Mouse (Mus musculus) lung, postnatal 0 days (tissue): ENCODE data around the gene Tcap. TPM values are rescaled to one million over a fixed set of nuclear protein-coding genes. Genes with fewer than 3 reads are reported as not detected.
A peak's percentile ranks its signal among the peaks of the same experiment; 100 is the strongest.

Source experiments
- ATAC-seq: fragments of 200-750 bp; cut with Nextera tagmentation; 2 replicates; pipeline ENCODE4 v1.8.0; 2017; ENCODE audit warnings: moderate library complexity
- DNase-seq: peaks from one replicate; pipeline ENCODE4 v3.0.0-alpha.2; 2016; ENCODE audit warnings: low spot score
- H3K27ac ChIP-seq: fragments of 300-500 bp; sonication (generic); 2 replicates; pipeline ENCODE4 v1.5.1; 2014; ENCODE audit warnings: antibody characterized with exemption, mild to moderate bottlenecking, low read length, mixed read lengths
- H3K27me3 ChIP-seq: fragments of 300-500 bp; sonication (generic); replicated peaks from 2 replicates; pipeline ENCODE4 v1.6.1; 2014; ENCODE audit warnings: low read length, mixed read lengths; ENCODE audit not compliant: insufficient read depth
- H3K36me3 ChIP-seq: fragments of 300-500 bp; sonication (generic); 2 replicates; pipeline ENCODE4 v1.6.1; 2014; ENCODE audit warnings: low read length, mixed read lengths; ENCODE audit not compliant: insufficient read depth
- H3K4me1 ChIP-seq: fragments of 300-500 bp; sonication (generic); 2 replicates; pipeline ENCODE4 v1.6.1; 2014; ENCODE audit warnings: antibody characterized with exemption, low read depth, low read length, mixed read lengths; ENCODE audit not compliant: insufficient read depth
- H3K4me2 ChIP-seq: fragments of 300-500 bp; sonication (generic); replicated peaks from 2 replicates; pipeline ENCODE4 v1.6.1; 2014; ENCODE audit warnings: low read depth, mild to moderate bottlenecking, low read length, moderate library complexity, mixed read lengths
- H3K4me3 ChIP-seq: fragments of 300-500 bp; sonication (generic); 2 replicates; pipeline ENCODE4 v1.5.1; 2014; ENCODE audit warnings: low read depth, low read length
- H3K9ac ChIP-seq: fragments of 300-500 bp; sonication (generic); replicated peaks from 2 replicates; pipeline ENCODE4 v1.6.1; 2014; ENCODE audit warnings: low read depth, mild to moderate bottlenecking
- H3K9me3 ChIP-seq: fragments of 300-500 bp; sonication (generic); 2 replicates; pipeline ENCODE4 v1.6.1; 2016; ENCODE audit warnings: low read length, mixed read lengths
- CTCF ChIP-seq: IDR thresholded peaks from 2 replicates; pipeline ENCODE4 v1.5.1; 2016; ENCODE audit warnings: antibody characterized with exemption, mild to moderate bottlenecking
- EP300 ChIP-seq: IDR thresholded peaks from 2 replicates; pipeline ENCODE4 v1.6.1; 2016; ENCODE audit warnings: antibody characterized with exemption, mild to moderate bottlenecking, control low read depth
- WGBS: fragments of 180-500 bp; shearing (Covaris S2); extraction: QIAGEN DNeasy Blood & Tissue Kit; methylation state at CpG from one replicate; pipeline ENCODE4 v1.1.7; 2014; 5-methylcytosine and 5-hydroxymethylcytosine counted together
- polyA plus RNA-seq: library from polyadenylated mRNA; unstranded; fragments of >200 nt; fragmentation: Nextera tagmentation; extraction: Ambion mirVana; gene quantifications from 2 replicates; pipeline ENCODE4 v1.2.1, GENCODE M21; 2015

The Tcap gene
- polyA plus RNA-seq, 1 experiment from 2014 or later: 5.8 TPM

DNA sequence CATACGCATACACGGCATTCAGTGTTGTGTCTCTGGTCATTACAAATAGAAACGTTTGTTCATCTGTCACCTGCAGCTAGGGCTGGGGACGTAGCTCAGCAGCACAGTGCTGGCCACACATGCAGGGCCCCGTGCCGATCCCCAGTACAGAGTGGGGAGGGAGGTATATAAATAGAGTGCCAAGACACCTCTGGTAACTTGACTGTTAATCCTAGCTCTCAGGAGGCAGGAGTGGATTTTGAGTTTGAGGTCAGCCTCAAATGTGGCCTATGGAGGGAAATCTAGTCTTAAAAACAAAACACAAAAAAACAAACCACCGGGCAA, 15.8 kb upstream of the Tcap start:
- 69% methylated on average over 7 of the region's 7 CpGs for WGBS
- Histone ChIP-seq H3K9ac (no peak overlapping the region), H3K9me3 (no peaks in the 10 kb centered on the region), H3K4me1 (peaks cover 6% of the 10 kb centered on the region; the same call in 1 of the 2 replicates), H3K36me3 (no peaks in the 10 kb centered on the region), H3K27ac (no peak overlapping the region), H3K4me3 (no peak overlapping the region), H3K4me2 (no peak overlapping the region), H3K27me3 (no peaks in the 10 kb centered on the region)
- TF ChIP-seq CTCF (no peak), EP300 (no peak)
- DNase-seq (no peak), ATAC-seq (no peak)

DNA sequence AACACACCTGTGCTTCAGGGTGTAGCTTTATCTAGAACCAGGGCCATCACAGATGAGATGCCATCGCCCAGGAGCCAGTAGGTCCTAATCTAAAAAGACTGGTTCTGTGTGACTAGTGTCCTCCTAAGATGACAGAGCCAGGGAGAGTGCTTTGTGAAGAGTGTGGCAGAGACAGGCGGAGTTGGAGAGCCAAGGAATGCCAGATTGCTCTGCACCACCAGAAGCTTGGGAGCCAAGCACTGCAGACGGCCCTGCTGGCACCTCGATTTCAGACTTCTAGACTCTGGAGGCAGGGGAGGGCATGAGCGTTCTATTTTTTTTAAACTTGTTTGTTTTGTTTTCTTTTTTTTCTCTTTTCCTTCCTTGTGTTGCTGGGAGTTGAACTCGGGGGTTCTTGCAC, 14.3 kb upstream of the Tcap start:
- no peak overlapping the region for H3K4me2 ChIP-seq
- no peak for TF ChIP-seq CTCF
- no peak for TF ChIP-seq EP300
- no peaks in the 10 kb centered on the region for H3K36me3 ChIP-seq
- ATAC-seq (no peak), DNase-seq (no peak)
- H3K9ac ChIP-seq: no peak overlapping the region
- 63% methylated on average over 6 of the region's 6 CpGs for WGBS
- H3K27ac ChIP-seq: no peak overlapping the region
- no peaks in the 10 kb centered on the region for H3K27me3 ChIP-seq
- H3K4me1 ChIP-seq: 0 out of 2 replicates have a peak, but pooled peaks cover 2% of the 10 kb centered on the region
- no peaks in the 10 kb centered on the region for H3K9me3 ChIP-seq
- no peak overlapping the region for H3K4me3 ChIP-seq

DNA sequence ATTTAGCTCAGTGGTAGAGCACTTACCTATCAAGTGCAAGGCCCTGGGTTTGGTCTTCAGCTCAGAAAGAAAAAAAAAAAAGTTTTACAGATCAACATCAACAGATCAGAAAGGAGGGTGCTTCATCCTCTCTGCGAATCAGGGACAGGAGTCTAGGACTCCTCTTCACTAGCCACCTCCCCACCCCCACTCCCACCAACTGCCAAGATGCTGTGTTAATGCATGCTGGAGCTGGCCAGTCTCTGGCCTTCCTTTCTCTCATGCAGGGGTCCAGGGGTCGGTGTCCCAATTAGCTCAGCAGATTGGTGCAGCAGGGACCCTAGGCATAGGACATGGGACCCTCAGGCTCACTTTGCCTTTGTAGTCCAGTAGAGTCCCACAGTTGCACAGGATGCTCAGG, 13.0 kb upstream of the Tcap start:
- Histone ChIP-seq H3K9me3 (no peaks in the 10 kb centered on the region), H3K4me2 (no peak overlapping the region), H3K27me3 (no peaks in the 10 kb centered on the region), H3K4me1 (0 out of 2 replicates have a peak, but pooled peaks cover 2% of the 10 kb centered on the region), H3K4me3 (no peak overlapping the region), H3K36me3 (peaks cover 8% of the 10 kb centered on the region), H3K27ac (no peak overlapping the region), H3K9ac (no peak overlapping the region)
- TF ChIP-seq CTCF (no peak), EP300 (no peak)
- ATAC-seq: no peak
- no peak for DNase-seq
- 91% methylated on average over 2 of the region's 2 CpGs for WGBS

DNA sequence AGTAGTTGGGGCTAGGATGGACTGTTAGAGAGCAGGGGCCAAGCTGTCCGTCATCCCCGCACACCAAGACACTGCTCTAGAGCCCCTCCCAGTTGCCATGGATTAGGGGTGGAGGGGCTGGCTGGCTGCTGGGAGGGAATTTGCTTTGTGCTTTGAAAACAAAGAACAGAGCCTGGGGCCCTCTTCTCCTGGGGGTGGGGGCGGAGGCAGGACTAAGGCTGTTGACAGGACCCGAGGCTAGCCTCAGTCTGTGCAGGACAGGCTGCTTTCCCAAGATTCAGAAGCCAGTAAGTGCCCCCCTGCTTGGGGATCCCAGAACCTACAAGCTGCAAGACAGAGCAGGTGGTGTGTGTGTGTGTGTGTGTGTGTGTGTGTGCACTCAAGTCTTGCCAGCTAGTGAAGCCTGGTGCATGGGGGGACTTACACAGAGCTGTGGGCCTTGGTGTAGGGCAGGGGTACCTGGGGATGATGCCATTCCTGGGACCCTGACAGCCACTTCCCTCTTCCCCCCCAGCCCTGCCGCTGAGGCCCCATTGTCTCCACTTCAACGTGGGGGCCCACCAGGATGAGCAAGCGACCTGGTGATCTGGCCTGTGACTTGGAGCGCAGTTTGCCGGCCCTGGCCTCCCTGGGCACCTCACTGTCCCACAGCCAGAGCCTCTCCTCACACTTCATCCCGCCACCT, 11.9 kb upstream of the Tcap start:
- Histone ChIP-seq H3K4me1 (0 out of 2 replicates have a peak, but pooled peaks cover 2% of the 10 kb centered on the region), H3K9ac (no peak overlapping the region), H3K9me3 (no peaks in the 10 kb centered on the region), H3K27me3 (no peaks in the 10 kb centered on the region), H3K27ac (no peak overlapping the region), H3K4me3 (no peak overlapping the region), H3K36me3 (peaks cover 19% of the 10 kb centered on the region), H3K4me2 (no peak overlapping the region)
- WGBS: 68% methylated on average over 8 of the region's 10 CpGs
- ATAC-seq (no peak; the same call in 1 of the 2 replicates), DNase-seq (no peak)
- no peak for TF ChIP-seq EP300
- no peak for TF ChIP-seq CTCF

DNA sequence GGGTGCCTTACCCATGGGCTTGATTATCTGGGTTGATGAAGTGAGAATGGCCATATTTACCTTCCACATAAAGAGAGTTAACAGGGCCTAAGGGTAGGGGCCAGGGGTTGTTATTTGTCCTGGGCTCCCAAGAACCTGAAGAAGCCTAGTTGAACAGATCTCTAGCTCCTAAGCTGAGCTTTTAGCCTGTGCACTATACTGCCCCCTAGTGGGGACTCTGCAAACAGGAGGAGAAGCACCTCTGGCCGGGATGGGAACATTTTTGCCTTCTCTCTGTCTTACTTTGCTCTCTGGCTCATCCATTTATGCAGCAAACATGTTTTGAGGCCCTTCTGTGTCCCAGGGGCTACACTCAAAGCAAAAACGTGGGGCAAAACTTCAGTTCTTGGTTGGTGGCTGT, 11.2 kb upstream of the Tcap start:
- no peaks in the 10 kb centered on the region for H3K27me3 ChIP-seq
- TF ChIP-seq EP300 (no peak), CTCF (peak; percentile 95)
- no peak overlapping the region for H3K4me2 ChIP-seq
- no peak overlapping the region for H3K27ac ChIP-seq
- H3K4me3 ChIP-seq: no peak overlapping the region
- WGBS: 6% methylated on average over 2 of the region's 2 CpGs
- ATAC-seq (peak; percentile 27; the same call in 1 of the 2 replicates), DNase-seq (peak; percentile 83)
- no peak overlapping the region for H3K9ac ChIP-seq
- peaks cover 26% of the 10 kb centered on the region for H3K36me3 ChIP-seq
- H3K9me3 ChIP-seq: no peaks in the 10 kb centered on the region
- 0 out of 2 replicates have a peak, but pooled peaks cover 2% of the 10 kb centered on the region for H3K4me1 ChIP-seq

DNA sequence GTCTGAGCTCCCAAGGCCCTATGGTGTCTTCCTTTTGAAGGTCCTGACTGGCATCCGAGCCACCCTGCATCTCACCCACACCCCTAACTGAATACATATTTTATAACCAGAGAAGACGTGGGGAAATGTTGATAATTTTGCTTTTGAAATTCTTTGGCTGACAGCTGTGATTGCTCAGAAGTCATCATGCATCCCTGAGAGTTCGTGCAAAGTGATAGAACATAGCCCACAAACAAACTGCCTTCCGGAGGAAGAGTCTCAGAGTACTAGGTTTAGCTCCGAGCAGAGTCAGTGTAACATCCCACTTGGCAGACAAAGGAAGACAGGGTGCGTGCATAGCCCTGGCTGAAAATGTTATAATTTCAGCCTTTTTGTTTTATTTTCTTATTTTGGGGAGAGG, 10.4 kb upstream of the Tcap start:
- H3K4me1 ChIP-seq: 0 out of 2 replicates have a peak, but pooled peaks cover 2% of the 10 kb centered on the region
- 74% methylated on average over 6 of the region's 6 CpGs for WGBS

More for the DNA sequence above, 10.4 kb upstream of the Tcap start:
- H3K4me3 ChIP-seq: no peak overlapping the region
- H3K9me3 ChIP-seq: no peaks in the 10 kb centered on the region
- no peak overlapping the region for H3K9ac ChIP-seq
- H3K4me2 ChIP-seq: no peak overlapping the region
- no peak overlapping the region for H3K27ac ChIP-seq
- DNase-seq: no peak
- TF ChIP-seq CTCF (no peak), EP300 (no peak)
- H3K36me3 ChIP-seq: peaks cover 32% of the 10 kb centered on the region
- no peak for ATAC-seq
- H3K27me3 ChIP-seq: no peaks in the 10 kb centered on the region
